Mouse (Mus musculus): ENCODE data around the gene 2010300C02Rik.

2010300C02Rik gene

GRCm38 (mm10) chr1:37667386-37667785, 52.5 kb downstream of the 2010300C02Rik start:
- no peak for DNase-seq (ENCODE audit: low spot score in 2 of 2)

GRCm38 (mm10) chr1:37666587-37666986, 53.3 kb downstream of the 2010300C02Rik start:
- peak in 1 of 2 experiments; percentile 27 for DNase-seq (ENCODE audit: low spot score in 2 of 2)

GRCm38 (mm10) chr1:37665539-37666323, 54.2 kb downstream of the 2010300C02Rik start:
- no peak for DNase-seq (ENCODE audit: low spot score in 2 of 2)

DNA sequence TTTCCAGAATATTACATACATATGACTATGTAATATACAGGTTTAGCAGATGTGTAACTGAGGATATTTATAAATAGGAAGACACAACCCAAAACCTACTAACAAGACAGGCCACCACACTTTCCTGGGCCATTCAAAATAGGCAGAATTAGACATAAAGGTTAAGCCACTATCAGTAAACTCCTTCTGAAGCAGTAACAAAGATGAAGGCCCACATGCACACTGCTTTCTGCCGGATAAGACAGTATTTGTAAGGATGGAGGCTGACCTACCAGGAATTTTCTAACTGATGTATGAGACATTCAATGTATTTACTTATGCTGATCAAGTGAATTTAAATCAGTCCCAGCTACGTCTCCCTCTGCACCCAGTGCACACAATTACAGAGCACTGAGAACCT, 55.4 kb downstream of the 2010300C02Rik start:
- DNase-seq (ENCODE audit: low spot score in 2 of 2) = no peak

DNA sequence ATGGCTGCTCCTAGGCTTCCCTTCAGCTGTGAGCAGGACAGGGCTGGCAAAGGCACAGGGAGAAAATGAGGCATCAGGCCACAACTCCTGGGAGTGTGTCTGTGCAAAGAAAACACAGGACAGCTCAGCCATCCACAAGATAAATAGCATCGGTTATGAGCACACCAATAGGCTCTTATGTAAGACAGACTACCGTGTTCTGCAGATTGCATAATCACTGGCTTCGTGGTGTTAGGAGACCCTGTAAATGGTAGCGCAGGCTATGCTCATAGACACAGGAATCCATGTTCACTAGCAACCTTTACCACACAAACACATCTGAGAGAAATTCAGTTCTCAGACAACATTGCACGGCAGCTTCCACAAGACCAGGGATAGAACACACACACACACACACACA, 56.3 kb downstream of the 2010300C02Rik start:
- DNase-seq (ENCODE audit: low spot score in 2 of 2) = no peak

- DNase-seq (ENCODE audit: low spot score in 2 of 2) = no peak
Measured at GRCm38 (mm10) chr1:37656017-37656416, 63.9 kb downstream of the 2010300C02Rik start.

DNA sequence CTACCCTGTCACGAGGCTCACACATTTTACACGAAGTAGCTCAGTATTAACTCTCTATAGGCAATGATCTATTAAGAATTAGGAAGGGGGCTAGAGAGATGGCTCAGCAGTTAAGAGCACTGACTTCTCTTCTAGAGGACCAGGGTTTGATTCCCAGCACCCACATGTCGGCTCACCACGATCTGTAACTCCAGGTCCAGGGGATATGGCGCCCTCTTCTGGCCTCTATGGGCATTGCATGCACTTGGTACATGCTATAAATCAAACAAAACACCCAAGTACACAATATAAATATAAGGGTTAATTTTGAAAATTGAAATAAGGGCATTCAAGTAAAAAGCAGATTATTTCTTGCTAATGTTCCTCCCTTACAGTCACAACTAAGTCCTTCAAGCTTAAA, 65.9 kb downstream of the 2010300C02Rik start:
- DNase-seq (ENCODE audit: low spot score in 2 of 2) = no peak

GRCm38 (mm10) chr1:37647066-37647465, 72.8 kb downstream of the 2010300C02Rik start:
- no peak for DNase-seq (ENCODE audit: low spot score in 2 of 2)

DNA sequence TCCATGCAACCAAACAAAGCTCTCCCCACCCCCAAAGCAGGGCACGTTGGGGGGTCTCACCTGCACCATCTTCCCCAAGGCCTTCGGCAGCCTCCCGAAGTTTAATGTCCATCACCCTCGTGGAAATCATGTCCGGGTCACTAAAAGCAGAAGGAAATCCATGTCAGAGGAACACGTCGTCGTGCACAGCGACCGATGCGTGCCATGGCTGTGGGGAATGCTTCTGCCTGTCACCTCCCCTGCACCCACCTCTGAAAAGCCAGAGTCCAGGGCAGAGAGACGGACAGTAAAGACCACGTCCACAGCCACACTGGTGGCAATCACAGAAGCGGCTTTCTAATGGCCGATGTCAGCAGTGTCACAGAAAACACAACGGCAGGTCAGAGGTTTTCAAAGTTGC, 75.4 kb downstream of the 2010300C02Rik start:
- DNase-seq (ENCODE audit: low spot score in 2 of 2) = no peak

DNA sequence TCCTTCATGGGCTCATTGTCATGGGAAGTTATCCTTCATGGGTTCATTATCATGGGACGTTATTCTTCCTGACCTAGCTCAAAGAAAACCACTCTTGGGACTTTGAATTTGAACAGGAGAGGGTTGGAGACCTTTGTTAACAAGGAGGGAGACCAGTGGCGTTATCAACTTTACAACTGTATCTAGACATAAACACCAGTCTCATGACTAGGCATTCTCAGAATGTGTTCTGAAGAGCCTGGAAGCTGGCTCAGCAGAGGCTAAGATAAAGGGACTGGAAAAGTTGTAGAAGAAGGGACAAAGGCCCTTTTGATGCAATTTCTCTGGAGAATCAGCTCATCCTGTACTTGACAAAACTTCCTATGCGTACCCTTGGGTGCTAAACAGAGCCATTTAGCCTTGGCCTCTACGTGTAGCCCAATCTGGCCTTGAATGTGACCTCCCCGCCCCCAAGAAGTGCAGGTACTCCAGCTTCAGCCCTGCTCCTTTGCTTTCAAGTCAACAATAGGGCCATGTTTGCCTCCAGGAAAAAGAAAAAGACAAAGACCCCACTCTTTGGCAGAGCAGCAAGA, 76.0 kb downstream of the 2010300C02Rik start:
- no peak for DNase-seq (ENCODE audit: low spot score in 2 of 2)

- DNase-seq (ENCODE audit: low spot score in 2 of 2) = no peak
Measured at GRCm38 (mm10) chr1:37641361-37641760, 78.5 kb downstream of the 2010300C02Rik start.

- DNase-seq (ENCODE audit: low spot score in 2 of 2) = peak; percentile 63 to 84
Measured at GRCm38 (mm10) chr1:37639101-37639500, 80.8 kb downstream of the 2010300C02Rik start.

DNA sequence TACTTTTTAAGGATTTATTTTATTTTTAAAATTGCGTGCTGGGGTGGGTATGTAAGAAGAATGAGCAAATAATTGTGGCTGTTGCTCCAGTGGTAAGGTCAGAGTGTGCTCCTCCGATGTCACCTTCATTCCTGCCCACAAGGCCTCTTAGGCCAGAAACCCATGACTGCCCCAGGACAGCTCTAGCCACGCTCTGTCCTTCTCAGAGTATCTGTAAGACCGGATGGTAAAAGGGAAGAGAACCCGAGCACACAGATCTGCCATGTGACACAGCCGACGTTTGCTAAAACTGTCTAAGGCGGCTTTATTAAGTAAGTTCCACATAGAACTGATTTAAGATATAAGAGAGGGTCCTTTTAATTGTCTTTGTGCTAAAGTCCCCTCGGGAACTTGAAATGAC, 81.3 kb downstream of the 2010300C02Rik start:
- DNase-seq (ENCODE audit: low spot score in 2 of 2) = no peak

DNA sequence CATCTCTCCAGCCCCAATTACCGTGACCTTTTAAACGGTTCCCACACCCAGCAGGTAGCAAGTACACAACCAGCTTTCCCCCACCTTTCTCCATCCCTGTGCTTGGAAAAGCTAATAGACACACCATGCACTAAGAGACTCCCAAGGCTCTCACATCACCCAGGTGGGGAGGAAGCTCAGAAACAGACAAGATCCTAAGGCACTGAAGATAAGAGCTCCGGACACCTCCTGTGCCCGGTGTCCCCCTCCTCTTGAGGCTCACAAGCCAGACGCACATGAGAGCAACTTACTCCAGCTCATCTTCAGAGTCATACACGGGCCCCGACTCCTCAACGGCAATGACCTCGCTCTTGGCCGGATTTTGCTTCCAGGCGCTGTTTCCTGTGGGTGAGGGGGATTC, 82.3 kb downstream of the 2010300C02Rik start:
- DNase-seq (ENCODE audit: low spot score in 2 of 2) = no peak

GRCm38 (mm10) chr1:37636824-37637223, 83.1 kb downstream of the 2010300C02Rik start:
- DNase-seq (ENCODE audit: low spot score in 2 of 2) = no peak

DNA sequence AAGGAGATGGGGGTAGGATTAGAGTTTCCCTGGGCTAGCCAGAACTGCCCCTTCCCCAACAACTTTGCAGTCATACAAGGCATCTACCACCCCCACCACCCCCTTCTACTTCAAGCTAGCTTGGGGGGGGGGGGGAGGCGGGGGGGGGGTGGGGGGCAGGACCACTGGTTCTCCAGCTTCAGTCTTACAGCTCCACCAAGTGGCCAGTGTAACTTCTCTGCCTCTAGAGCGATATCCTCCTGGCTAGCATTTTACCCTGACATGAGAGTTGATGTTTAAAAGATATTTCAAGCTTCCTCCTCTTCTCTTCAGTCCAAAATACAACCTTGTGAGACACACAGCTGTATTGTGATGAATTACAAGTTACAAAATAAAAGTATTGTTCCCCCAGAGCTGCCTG, 83.7 kb downstream of the 2010300C02Rik start:
- DNase-seq (ENCODE audit: low spot score in 2 of 2) = no peak

DNA sequence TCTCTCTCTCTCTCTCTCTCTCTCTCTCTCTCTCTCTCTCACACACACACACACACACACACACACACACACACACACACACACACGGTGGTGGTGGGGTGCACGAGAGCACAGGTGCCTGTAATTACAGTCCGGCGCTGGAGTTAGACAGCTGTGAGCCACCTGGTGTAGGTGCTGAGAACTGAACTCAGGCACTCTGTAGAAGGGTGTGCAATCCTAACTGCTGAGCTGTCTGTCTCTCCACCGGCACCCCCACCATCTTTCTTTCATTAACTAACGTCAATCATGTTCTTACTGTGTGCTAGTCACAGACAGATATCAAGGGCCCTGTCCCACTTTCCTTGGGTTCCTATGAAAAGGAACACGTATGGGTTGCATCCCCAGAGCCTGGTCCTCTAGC, 84.2 kb downstream of the 2010300C02Rik start:
- DNase-seq (ENCODE audit: low spot score in 2 of 2) = no peak

- no peak for DNase-seq (ENCODE audit: low spot score in 2 of 2)
Measured at GRCm38 (mm10) chr1:37634658-37635057, 85.2 kb downstream of the 2010300C02Rik start.

DNA sequence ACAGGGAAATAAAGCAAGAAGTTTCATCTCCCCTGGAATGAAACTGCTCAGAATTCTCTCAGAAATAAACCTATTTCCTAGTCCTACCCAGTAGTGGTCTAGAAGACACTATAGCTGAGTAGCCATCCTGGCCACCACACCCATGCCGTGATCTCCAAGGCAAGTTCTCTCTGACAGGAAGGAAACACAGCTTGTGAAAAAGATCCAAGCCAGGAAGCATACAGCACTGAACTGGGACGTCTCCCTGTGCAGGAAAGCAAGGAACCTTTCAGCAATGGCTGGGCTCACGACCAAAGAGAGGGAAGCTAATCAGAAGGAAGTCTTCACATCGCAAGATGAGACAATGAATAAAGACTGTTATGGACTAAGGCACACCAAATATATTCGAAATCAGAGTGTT, 86.4 kb downstream of the 2010300C02Rik start:
- no peak for DNase-seq (ENCODE audit: low spot score in 2 of 2)

DNA sequence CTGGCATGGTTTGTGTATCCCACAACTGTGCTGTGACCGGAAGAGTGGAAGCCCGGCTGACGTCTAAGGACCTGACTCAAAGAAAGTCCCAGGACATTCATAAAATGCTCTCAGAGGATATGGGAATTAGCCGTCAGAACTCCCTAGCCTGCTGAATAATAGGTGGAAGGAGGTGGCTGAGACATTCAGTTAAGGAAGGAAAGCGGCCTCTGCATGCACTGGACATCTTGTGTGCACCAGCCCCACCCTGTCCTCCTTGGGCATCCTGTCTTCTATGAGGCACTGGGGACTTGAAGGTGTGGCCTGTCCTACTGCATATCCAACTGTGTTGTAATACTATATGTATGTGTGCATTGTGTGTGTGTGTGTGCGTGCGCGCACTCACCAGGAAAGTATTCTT, 87.5 kb downstream of the 2010300C02Rik start:
- DNase-seq (ENCODE audit: low spot score in 2 of 2) = no peak

- no peak for DNase-seq (ENCODE audit: low spot score in 2 of 2)
Measured at GRCm38 (mm10) chr1:37631456-37631855, 88.4 kb downstream of the 2010300C02Rik start.

GRCm38 (mm10) chr1:37630412-37631210, 89.3 kb downstream of the 2010300C02Rik start:
- no peak for DNase-seq (ENCODE audit: low spot score in 2 of 2)

- DNase-seq (ENCODE audit: low spot score in 2 of 2) = no peak
Measured at GRCm38 (mm10) chr1:37629876-37630275, 90.0 kb downstream of the 2010300C02Rik start.
